Mouse (Mus musculus): ENCODE measurements around the gene Zfp949. TPM values are rescaled to one million over a fixed set of nuclear protein-coding genes. Genes with fewer than 3 reads are reported as not detected.
A peak's percentile ranks its signal among the peaks of the same experiment; 100 is the strongest.
"Not testable (repeated sequence)": the region's sequence is repeated elsewhere in the genome, so short reads cannot be mapped to it uniquely, and the experiment has no call there.

Gene Zfp949
- polyA plus RNA-seq, 2 experiments from 2014 or later = 15.4 to 16.7 TPM

DNA sequence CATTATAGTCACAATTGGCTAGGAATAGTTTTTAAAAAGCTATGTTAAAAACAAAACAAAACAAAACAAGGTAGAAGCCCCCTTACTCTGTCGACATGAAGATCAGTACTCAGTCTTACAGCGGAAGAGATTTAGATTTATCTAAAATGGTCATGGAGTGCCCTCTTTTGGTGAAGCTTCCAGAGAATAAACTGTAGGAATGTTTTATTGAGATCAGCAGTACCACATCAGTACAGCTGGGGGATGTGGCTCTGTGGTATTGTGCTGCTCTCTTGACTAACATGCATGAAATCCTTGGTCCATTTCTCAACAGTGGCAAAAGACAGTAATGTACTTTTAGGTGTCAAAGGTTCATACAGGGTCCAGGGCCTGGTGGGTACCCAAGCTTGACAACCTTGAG, 5.0 kb upstream of the Zfp949 start:
- ATAC-seq = no peak

- no peak for ATAC-seq
Measured at GRCm38 (mm10) chr9:88545534-88545933, 2.3 kb upstream of the Zfp949 start.

GRCm38 (mm10) chr9:88546166-88546565, 1.7 kb upstream of the Zfp949 start:
- ATAC-seq = peak; percentile 48

- no peak for ATAC-seq
Measured at GRCm38 (mm10) chr9:88546657-88547056, 1.2 kb upstream of the Zfp949 start.

DNA sequence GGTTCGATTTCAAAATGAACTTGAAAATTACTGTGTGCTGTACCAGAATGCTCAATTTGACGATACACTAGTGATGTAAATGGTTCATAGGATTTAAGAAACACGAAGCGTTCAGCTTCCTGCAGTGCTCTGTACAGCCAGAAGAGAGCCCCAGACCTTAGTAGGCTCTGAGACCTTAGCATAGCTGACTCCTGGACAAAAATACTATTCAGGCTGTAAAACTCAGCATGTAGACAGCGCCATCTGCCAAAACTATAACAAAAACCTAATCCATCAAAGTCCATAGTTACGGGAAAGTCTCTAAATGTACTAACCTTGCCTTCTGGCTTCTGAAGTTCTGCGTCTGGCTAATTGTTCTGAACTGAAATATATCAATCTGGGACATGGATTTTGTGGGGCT, 550 bp upstream of the Zfp949 start:
- ATAC-seq = peak; percentile 61

- ATAC-seq = no peak
Measured at GRCm38 (mm10) chr9:88548614-88548945, 760 bp downstream of the Zfp949 start.

- ATAC-seq = no peak
Measured at GRCm38 (mm10) chr9:88553071-88553470, 5.3 kb downstream of the Zfp949 start.

GRCm38 (mm10) chr9:88558146-88558545, 10.3 kb downstream of the Zfp949 start:
- no peak for ATAC-seq

DNA sequence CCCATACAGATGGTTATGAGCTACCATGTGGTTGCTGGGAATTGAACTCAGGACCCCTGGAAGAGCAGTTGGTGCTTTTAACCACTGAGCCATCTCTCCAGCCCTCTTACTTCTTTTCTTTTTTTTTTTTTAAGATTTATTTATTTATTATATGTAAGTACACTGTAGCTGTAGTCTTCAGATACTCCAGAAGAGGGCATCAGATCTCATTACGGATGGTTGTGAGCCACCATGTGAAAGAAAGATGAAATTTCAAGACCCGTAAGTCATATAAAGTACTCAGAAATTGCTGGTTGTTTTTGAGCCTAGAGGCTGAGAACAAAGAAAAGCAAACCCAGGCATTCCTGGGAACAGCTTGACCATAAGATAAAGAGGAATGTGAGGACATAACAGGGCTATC, 13.7 kb downstream of the Zfp949 start:
- not testable (repeated sequence) for ATAC-seq

DNA sequence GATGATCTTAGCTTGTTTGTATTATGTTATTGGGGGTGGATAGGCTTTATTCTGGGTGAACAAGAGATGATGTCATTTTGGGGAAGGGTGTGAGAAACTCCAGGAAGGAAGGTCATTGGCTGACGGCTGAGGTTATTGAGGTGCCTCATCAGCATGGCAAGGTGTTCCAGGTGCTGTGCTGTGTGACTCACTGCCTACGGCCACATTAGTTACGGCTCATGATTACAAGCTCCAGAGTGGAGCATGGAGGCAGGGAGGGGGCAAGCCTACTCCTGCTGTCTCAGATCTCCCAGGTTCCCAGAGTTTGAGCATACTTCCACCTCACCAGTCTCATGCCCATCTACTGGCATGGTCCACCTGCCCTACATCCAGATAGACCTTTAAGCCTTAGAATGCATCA, 22.7 kb downstream of the Zfp949 start:
- not testable (repeated sequence) for ATAC-seq

- ATAC-seq = not testable (repeated sequence)
Measured at GRCm38 (mm10) chr9:88580591-88580990, 32.8 kb downstream of the Zfp949 start, which contains the start of gene Trim43a. Trim43a (plus strand) TSS chr9:88580891.

GRCm38 (mm10) chr9:88593708-88594107, 45.9 kb downstream of the Zfp949 start:
- not testable (repeated sequence) for ATAC-seq

DNA sequence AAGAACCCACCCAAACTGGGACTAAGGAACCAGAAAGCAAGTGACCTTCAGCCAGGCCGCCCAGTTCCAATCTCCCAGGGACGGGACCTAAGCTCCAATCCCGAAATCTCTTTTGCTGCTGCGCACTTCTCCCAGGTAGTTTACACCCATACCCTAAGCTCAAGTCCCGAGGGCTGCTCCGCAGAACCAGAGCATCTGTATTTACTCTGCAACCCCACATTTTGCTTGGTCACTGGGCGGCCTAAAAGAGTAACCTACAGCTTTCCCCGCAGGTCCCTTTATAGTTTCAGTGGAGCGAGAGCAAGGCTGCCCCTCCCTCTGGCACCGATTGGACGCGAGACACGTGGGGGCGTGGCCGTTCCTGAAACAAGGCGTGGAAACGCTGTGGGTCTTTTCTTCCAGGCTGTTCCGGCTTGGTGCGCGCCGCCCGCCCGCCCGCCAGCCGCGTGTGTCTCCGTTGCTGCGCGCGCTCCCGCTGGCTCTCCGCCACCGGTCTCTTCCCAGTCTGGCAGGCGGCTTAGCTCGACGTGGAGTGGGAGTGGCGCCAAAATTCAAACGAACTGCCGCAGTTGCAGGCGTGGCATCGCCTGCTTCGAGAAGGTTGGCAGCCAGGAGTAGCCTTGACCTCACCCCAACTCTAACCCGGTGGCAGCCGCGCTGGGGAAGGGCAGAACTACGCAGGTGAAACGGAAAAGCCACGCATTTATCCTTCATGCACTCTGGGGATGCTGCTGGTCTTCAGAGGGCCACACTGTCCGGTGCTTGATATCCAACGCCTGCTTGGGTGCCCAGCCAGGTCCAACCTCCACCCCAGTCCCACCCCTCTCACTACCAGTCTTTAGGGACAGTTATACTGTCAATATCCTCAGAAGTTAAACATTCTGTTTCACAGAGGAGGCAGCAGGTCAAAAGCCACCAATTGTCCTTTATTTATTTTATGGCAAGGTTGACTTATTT, 51.7 kb downstream of the Zfp949 start:
- peak; percentile 99 for ATAC-seq

Other genes starting within 250 kb of the Zfp949 start
- gene Nt5e, start 220.8 kb upstream of the Zfp949 start, polyA plus RNA-seq (2017; shearing (Covaris generic)) = 100 to 1,000 TPM; 231 to 300 TPM
- gene Snx14, start 109.1 kb upstream of the Zfp949 start, polyA plus RNA-seq (2017; shearing (Covaris generic)) = 10 to 100 TPM; 44.6 to 52.4 TPM
- 1 to 10 TPM; 1.2 to 1.8 TPM for gene Gm20537, start 91.4 kb upstream of the Zfp949 start, polyA plus RNA-seq (2017; shearing (Covaris generic))
- 100 to 1,000 TPM in 1 of 2 experiments, 10 to 100 TPM in 1; 96.0 to 101 TPM for gene Syncrip, start 65.4 kb upstream of the Zfp949 start, polyA plus RNA-seq (2017; shearing (Covaris generic))
- not detected for gene Trim43a, start 32.9 kb downstream of the Zfp949 start, polyA plus RNA-seq (2017; shearing (Covaris generic))
- 100 to 1,000 TPM; 110 to 117 TPM for gene Mthfsl, start 172.3 kb downstream of the Zfp949 start, polyA plus RNA-seq (2017; shearing (Covaris generic))
- 10 to 100 TPM; 54.1 to 68.7 TPM for gene Bcl2a1d, start 183.9 kb downstream of the Zfp949 start, polyA plus RNA-seq (2017; shearing (Covaris generic))

Measured in CD4-positive, CD25-positive, alpha-beta regulatory T cell, adult 4 months (primary cell).